Mouse (Mus musculus) liver, embryonic 14.5 days (tissue): ENCODE results near the gene Taf10.
"Not testable (repeated sequence)": the region's sequence is repeated elsewhere in the genome, so short reads cannot be mapped to it uniquely, and the experiment has no call there.

Experiments
- CTCF ChIP-seq: IDR thresholded peaks from 2 replicates; pipeline ENCODE4 v1.5.1; 2016; ENCODE audit warnings: antibody characterized with exemption, low read depth, control low read depth
- EP300 ChIP-seq: IDR thresholded peaks from 2 replicates; pipeline ENCODE4 v1.6.1; 2016; ENCODE audit warnings: antibody characterized with exemption, low read depth

DNA sequence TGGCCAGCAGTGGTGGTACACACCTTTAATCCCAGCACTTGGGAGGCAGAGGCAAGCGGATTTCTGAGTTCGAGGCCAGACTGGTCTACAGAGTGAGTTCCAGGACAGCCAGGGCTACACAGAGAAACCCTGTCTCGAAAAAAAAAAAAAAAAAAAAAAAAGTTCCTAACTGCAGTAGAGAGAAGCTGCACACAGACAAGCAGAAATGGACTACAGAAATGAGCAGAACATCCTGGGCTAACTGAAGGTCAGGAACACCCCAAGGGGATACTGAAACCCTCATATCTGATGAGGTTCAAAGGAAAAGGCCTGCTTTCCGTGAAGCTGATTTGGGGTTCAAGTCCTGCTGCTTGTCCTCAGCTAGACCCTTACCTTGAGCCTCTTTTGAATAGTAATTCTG lies 8.7 kb downstream of the Taf10 start:
- TF ChIP-seq CTCF, EP300: not testable (repeated sequence)
